Mouse (Mus musculus) forebrain, embryonic 11.5 days (tissue): Measurements from ENCODE around the gene Nampt. TPM values are rescaled to one million over a fixed set of nuclear protein-coding genes. Genes with fewer than 3 reads are reported as not detected.
A peak's percentile ranks its signal among the peaks of the same experiment; 100 is the strongest.

Experiments used
- ATAC-seq: fragments of 200-750 bp; cut with Nextera tagmentation; replicated peaks from 2 replicates; pipeline ENCODE4 v1.8.0; 2017; ENCODE audit warnings: moderate TSS enrichment; ENCODE audit not compliant: low FRiP score
- DNase-seq: peaks from one replicate; pipeline ENCODE4 v3.0.0-alpha.2; 2017; ENCODE audit warnings: low spot score
- H3K27ac ChIP-seq: fragments of 300-500 bp; sonication (generic); 2 replicates; pipeline ENCODE4 v1.5.1; 2014; ENCODE audit warnings: low read depth, low read length
- H3K27me3 ChIP-seq: fragments of 300-500 bp; sonication (generic); 2 replicates; pipeline ENCODE4 v1.6.1; 2014; ENCODE audit warnings: mild to moderate bottlenecking, low read length, mixed read lengths; ENCODE audit not compliant: control insufficient read depth, insufficient read depth
- H3K36me3 ChIP-seq: fragments of 300-500 bp; sonication (generic); 2 replicates; pipeline ENCODE4 v1.6.1; 2014; ENCODE audit warnings: mild to moderate bottlenecking, low read length, moderate library complexity, mixed read lengths; ENCODE audit not compliant: control insufficient read depth, insufficient read depth
- H3K4me1 ChIP-seq: fragments of 300-500 bp; sonication (generic); replicated peaks from 2 replicates; pipeline ENCODE4 v1.6.1; 2014; ENCODE audit warnings: low read length, mixed read lengths; ENCODE audit not compliant: control insufficient read depth, insufficient read depth
- H3K4me2 ChIP-seq: fragments of 300-500 bp; sonication (generic); 2 replicates; pipeline ENCODE4 v1.6.1; 2014; ENCODE audit warnings: low read depth, mild to moderate bottlenecking, low read length, moderate library complexity, mixed read lengths; ENCODE audit not compliant: severe bottlenecking
- H3K4me3 ChIP-seq: fragments of 300-500 bp; sonication (generic); 2 replicates; pipeline ENCODE4 v1.5.1; 2014; ENCODE audit warnings: low read depth, low read length
- H3K9ac ChIP-seq: fragments of 300-500 bp; sonication (generic); 2 replicates; pipeline ENCODE4 v1.6.1; 2014; ENCODE audit warnings: low read length
- H3K9me3 ChIP-seq: fragments of 300-500 bp; sonication (generic); 2 replicates; pipeline ENCODE4 v1.6.1; 2016; ENCODE audit warnings: low read length, mixed read lengths; ENCODE audit not compliant: control insufficient read depth
- WGBS: fragments of 180-500 bp; shearing (Covaris S2); extraction: QIAGEN DNeasy Blood & Tissue Kit; methylation state at CpG from one replicate; pipeline ENCODE4 v1.1.7; 2014; 5-methylcytosine and 5-hydroxymethylcytosine counted together
- polyA plus RNA-seq: library from polyadenylated mRNA; unstranded; fragments of >200 nt; fragmentation: Nextera tagmentation; extraction: Ambion mirVana; gene quantifications from 2 replicates; pipeline ENCODE4 v1.2.1, GENCODE M21; 2014

The Nampt gene
- 38.4 and 38.8 TPM in 2 replicates for polyA plus RNA-seq

DNA sequence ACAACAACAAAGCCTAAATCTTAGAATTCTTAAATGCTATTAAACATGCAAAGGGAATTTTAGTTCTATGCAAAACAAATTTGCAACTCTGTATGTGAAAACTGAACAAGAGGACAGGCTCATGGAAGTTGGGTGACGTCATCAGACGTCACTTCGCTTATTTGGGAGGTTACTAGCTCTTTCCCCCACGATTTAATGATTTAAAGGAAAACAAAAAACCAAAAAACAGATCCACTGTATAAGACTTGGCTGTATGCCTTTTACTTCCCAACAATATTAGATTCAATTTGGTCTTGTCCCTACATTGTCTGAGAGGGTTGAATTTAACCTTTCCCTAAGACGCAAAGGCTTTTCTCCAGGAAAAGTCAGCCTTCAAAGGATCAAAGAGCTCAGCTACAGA lies at the start of gene Nampt:
TSS of gene Nampt (plus strand) at position 130 of the 400 bp plus-strand sequence.
- Histone ChIP-seq H3K4me1 (no peaks in the 10 kb centered on the region), H3K4me2 (peak within 1 kb of the TSS; percentile 58), H3K9me3 (no peaks in the 10 kb centered on the region), H3K9ac (peak within 1 kb of the TSS; percentile 73), H3K27ac (peak within 1 kb of the TSS; percentile 94), H3K36me3 (no peaks in the 10 kb centered on the region), H3K4me3 (peak within 1 kb of the TSS; percentile 72), H3K27me3 (no peaks in the 10 kb centered on the region)
- DNase-seq (no peak), ATAC-seq (no peak)
- 7% methylated on average over 5 of the region's 5 CpGs for WGBS

GRCm38 (mm10) chr12:32770766-32771165 lies 48.6 kb upstream of the Nampt start:
- Histone ChIP-seq H3K9ac (no peak overlapping the region), H3K36me3 (no peaks in the 10 kb centered on the region), H3K4me1 (no peaks in the 10 kb centered on the region), H3K4me2 (no peak overlapping the region), H3K27ac (no peak overlapping the region), H3K27me3 (no peaks in the 10 kb centered on the region), H3K4me3 (no peak overlapping the region), H3K9me3 (no peaks in the 10 kb centered on the region)
- ATAC-seq, result no peak
- WGBS, result 91% methylated on average over 4 of the region's 4 CpGs
- DNase-seq, result no peak

GRCm38 (mm10) chr12:32774592-32774991 lies 44.8 kb upstream of the Nampt start:
- H3K27me3 ChIP-seq, result no peaks in the 10 kb centered on the region
- DNase-seq (no peak), ATAC-seq (no peak)
- no peak overlapping the region for H3K27ac ChIP-seq
- no peaks in the 10 kb centered on the region for H3K36me3 ChIP-seq
- H3K4me2 ChIP-seq, result no peak overlapping the region
- no peak overlapping the region for H3K4me3 ChIP-seq
- no peaks in the 10 kb centered on the region for H3K9me3 ChIP-seq
- H3K9ac ChIP-seq, result no peak overlapping the region
- H3K4me1 ChIP-seq, result no peaks in the 10 kb centered on the region
- 83% methylated on average over 5 of the region's 5 CpGs for WGBS

GRCm38 (mm10) chr12:32789092-32789491 lies 30.3 kb upstream of the Nampt start:
- 85% methylated on average over 3 of the region's 3 CpGs for WGBS
- ATAC-seq, result no peak

GRCm38 (mm10) chr12:32795765-32796471 lies 23.4 kb upstream of the Nampt start:
- no peak overlapping the region for H3K9ac ChIP-seq
- H3K4me2 ChIP-seq, result no peak overlapping the region
- H3K9me3 ChIP-seq, result no peaks in the 10 kb centered on the region
- DNase-seq (no peak), ATAC-seq (no peak)
- no peaks in the 10 kb centered on the region for H3K4me1 ChIP-seq
- WGBS, result 82% methylated on average over 8 of the region's 8 CpGs
- no peaks in the 10 kb centered on the region for H3K27me3 ChIP-seq
- no peak overlapping the region for H3K4me3 ChIP-seq
- no peak overlapping the region for H3K27ac ChIP-seq
- no peaks in the 10 kb centered on the region for H3K36me3 ChIP-seq

More at GRCm38 (mm10) chr12:32789092-32789491, 30.3 kb upstream of the Nampt start:
- Histone ChIP-seq H3K27ac (no peak overlapping the region), H3K36me3 (no peaks in the 10 kb centered on the region), H3K9ac (no peak overlapping the region), H3K27me3 (no peaks in the 10 kb centered on the region), H3K9me3 (no peaks in the 10 kb centered on the region), H3K4me1 (no peaks in the 10 kb centered on the region), H3K4me3 (no peak overlapping the region), H3K4me2 (no peak overlapping the region)
- no peak for DNase-seq

- no peaks in the 10 kb centered on the region for H3K36me3 ChIP-seq
- no peaks in the 10 kb centered on the region for H3K27me3 ChIP-seq
- ATAC-seq (no peak), DNase-seq (no peak)
- no peak overlapping the region for H3K4me3 ChIP-seq
- H3K9ac ChIP-seq, result no peak overlapping the region
- H3K4me1 ChIP-seq, result no peaks in the 10 kb centered on the region
- 57% methylated on average over 3 of the region's 3 CpGs for WGBS
- no peak overlapping the region for H3K4me2 ChIP-seq
- no peak overlapping the region for H3K27ac ChIP-seq
- H3K9me3 ChIP-seq, result no peaks in the 10 kb centered on the region
Observed at GRCm38 (mm10) chr12:32797438-32797837, 21.9 kb upstream of the Nampt start.

DNA sequence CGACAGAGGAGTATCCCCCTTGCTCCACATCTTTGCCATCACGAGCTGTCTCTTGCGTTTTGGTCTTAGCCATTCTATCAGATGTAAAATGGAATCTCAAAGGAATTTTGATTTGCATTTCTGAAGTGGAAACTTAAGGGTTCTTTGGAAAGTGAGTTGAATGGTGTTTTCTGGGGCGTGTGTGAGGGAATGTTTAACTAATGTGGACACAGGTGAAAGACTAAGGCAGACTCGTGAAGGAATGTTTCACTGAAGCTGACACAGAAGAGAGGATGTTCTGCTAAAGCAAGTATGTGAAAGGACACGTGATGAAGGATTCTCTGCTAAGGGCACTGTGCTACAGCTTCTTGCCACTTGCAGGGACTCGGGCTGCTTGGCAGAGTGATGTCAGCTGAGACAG lies 18.3 kb upstream of the Nampt start:
- no peaks in the 10 kb centered on the region for H3K9me3 ChIP-seq
- H3K27ac ChIP-seq, result no peak overlapping the region
- no peak overlapping the region for H3K4me2 ChIP-seq
- H3K36me3 ChIP-seq, result no peaks in the 10 kb centered on the region
- DNase-seq (no peak), ATAC-seq (no peak)
- H3K9ac ChIP-seq, result no peak overlapping the region
- no peaks in the 10 kb centered on the region for H3K4me1 ChIP-seq
- WGBS, result 82% methylated on average over 7 of the region's 7 CpGs
- no peak overlapping the region for H3K4me3 ChIP-seq
- H3K27me3 ChIP-seq, result no peaks in the 10 kb centered on the region

- Histone ChIP-seq H3K36me3 (no peaks in the 10 kb centered on the region), H3K9me3 (no peaks in the 10 kb centered on the region), H3K9ac (no peak overlapping the region), H3K4me2 (no peak overlapping the region), H3K27me3 (no peaks in the 10 kb centered on the region), H3K4me1 (no peaks in the 10 kb centered on the region), H3K27ac (no peak overlapping the region), H3K4me3 (no peak overlapping the region)
- ATAC-seq (no peak), DNase-seq (no peak)
- 70% methylated on average over 1 of the region's 1 CpGs for WGBS
Observed at GRCm38 (mm10) chr12:32805559-32805958, 13.8 kb upstream of the Nampt start.
